Mouse (Mus musculus): ENCODE data around the gene Rbfox1. TPM values are rescaled to one million over a fixed set of nuclear protein-coding genes. Genes with fewer than 3 reads are reported as not detected.

The Rbfox1 gene
- total RNA-seq, 2 experiments from 2014 or later, result 54.9 to 55.6 TPM

DNA sequence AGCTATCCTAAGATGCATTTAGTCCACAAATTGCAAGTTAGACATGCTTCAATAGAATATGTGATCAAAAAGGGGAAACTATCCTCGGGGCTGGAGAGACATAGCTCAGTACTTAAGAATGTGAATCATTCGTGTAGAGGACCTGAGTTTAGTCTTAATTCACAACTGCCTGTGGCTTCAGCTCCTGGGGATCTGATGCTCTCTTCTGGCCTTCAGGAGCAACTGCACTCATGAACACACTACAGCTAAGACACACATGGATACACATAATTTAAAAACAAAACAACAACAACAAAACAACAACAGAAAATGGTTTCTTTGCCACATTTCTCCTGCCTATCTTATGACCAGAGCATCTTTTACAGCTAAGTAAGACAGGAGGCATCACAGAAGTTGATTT is 448.1 kb downstream of the Rbfox1 start:
- intact Hi-C loops (cut with DNase I), result no loop called here
- no peak for DNase-seq

DNA sequence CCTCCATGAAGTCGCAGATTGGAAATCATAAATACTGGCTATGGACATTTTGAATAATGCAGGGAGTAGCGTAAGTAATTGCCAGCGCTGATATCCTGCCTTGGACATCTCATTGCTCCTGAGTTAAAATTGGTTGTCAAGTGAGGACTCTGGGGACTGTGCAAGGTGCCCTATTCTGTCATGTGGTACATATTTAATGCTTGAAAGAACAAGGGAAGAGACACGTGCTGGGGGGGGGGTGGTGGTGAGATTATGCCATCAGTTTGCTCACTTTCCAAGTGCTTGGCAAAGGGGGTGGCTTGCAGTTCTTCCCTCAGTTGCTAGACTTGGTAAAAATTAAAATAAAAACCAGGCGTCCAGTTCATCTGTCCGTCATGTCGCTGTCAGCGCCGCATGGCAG is 462.9 kb downstream of the Rbfox1 start:
- DNase-seq, result no peak
- intact Hi-C loops (cut with DNase I), result no loop called here

DNA sequence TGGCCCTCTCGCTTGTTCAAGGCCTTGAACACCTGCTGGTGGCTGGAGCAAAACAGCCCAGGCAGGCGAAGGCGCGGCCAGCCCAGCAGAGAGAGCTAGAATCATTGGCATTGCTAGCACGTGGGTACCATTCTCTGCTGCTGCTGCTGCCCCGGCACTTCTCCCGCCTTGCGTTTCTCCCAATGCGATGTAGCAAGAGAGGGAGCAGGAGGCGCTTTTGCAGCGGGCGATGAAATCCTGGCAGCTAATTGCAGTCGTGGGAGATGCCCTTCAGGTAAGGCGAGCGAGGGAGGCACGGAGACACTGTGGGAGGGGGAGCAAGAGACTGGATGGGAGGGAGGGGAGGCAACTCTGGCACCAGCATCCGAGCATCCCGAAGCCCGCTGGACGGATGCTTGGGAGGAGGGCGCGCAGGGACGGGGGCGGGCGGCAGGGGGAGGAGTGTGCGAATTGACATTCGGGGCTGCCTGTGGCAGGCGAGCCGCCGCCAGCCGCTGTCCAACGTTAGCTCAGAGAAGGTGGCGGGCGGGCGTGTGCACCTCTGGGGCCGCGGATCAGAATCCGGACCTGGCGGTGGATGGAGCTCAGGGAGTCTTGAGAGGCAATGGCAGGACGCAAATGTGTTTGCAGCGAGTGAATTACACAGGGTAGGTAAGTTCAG is 463.6 kb downstream of the Rbfox1 start:
- DNase-seq, result no peak

DNA sequence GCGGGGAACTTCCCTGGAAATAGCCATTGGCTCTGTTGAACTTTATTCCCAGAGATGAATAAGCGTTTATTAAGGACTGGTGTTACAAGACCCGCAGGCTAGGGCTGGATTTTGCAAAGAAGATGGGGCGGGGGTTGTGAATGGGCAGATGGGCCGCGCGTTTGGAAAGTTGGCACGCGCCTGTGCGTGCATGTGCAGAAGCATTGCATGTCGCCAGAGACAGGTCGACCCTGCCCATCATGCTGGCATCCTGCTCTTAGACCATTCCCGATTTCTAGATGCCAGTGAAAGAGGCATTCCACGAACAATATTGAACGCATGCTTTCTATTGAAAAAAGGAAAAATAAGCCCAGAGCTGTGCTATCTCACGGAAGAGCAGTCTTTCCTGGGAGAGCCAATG is 464.2 kb downstream of the Rbfox1 start:
- DNase-seq, result no peak
- intact Hi-C loops (cut with DNase I), result no loop called here

More for the DNA sequence above, 463.6 kb downstream of the Rbfox1 start:
- intact Hi-C loops (cut with DNase I), result no loop called here

DNA sequence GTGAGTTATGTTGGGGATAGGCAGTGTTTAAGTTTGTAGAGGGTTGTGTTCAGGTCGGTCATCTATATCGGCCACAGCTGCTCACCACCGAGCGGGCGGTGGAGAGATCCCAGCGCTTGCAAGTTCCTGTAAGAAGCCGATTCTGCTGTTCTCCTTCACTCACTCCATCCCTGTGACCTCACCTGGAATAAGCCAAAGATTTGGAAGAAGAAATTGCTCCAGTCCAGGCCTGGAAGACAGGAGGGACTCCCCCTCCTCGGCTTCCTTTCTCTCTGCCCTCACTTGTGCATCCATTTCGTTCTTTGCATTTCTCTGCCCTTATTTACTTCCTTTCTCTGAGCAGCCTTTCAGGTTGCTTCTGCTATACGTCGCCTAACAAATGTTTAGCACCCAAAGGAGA is 465.1 kb downstream of the Rbfox1 start:
- no peak for DNase-seq
- intact Hi-C loops (cut with DNase I), result no loop called here

DNA sequence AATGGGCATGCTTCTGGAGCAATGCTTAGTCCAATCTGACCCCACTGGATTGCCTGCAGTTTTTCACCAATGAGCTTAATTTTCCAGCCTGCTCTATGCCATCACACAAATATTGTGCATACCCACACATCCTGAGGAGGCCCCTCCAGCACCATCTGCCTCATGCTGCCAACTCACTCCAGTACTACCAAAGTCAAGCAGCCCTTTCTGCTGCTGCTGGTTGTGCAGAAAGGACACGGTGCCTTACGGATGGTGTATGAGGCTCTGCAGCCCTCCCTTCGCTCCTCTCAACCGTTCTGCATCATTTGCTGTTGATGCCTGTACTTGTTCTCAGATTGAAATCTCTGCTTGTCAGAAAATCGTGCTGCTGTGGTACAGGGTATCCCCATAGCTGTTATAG is 468.0 kb downstream of the Rbfox1 start:
- intact Hi-C loops (cut with DNase I), result no loop called here
- no peak for DNase-seq

DNA sequence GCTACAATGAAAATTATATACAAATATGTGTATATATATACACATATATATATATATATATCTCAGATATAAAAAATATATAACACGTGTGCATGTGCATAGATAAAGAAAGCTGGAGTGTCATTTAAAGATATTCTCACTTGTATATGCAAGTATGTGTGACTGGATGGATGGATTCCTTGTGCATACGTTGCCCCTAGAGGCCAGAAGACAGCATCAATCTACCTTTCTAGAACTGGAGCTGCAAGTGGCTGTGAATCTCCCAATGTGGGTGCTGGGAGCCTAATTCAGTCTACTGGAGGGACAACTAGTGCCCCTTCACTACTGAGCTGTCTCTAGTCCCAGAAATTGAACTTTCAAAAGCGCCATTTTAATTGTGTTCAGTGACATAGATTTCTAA is 471.8 kb downstream of the Rbfox1 start:
- DNase-seq, result no peak
- intact Hi-C loops (cut with DNase I), result no loop called here

DNA sequence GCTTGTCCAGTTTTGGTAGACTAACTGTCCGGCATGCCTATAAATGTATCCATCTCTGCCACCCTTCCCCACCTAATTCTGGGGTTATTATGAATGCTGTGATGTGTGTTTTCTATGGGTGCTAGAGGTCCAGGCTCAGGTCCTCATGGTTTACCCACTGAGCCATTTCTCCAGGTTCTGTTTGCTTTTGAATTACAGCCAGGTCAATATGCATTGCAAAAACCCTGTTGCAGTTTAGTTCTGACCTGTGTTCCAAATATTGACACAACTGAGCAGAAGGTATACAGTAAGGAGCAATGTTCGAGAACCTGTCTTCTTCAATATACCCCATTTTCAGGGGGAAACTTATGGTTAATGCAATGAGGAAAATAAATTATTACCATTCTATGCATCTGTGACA is 480.6 kb downstream of the Rbfox1 start:
- DNase-seq, result no peak

DNA sequence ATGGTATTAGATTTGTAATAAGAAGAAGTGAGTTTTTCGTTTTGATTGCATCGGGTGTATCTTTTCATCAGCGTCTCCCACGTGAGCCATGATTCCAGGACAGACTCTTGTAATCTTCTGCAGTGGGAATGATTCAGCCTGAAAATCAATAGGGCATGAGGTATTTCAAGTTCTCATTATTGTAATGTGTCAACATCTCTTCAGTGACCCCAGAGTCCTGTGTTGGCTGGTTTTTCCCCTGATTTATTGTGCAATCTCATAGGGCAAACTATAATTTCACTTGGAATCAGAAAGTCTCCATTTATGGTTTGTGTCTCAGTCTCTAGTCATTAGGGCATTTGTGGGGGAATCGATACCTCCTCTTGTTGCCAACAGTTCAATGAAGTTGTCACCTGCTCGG is 481.5 kb downstream of the Rbfox1 start:
- intact Hi-C loops (cut with DNase I), result no loop called here

More for the DNA sequence above, 480.6 kb downstream of the Rbfox1 start:
- intact Hi-C loops (cut with DNase I), result no loop called here

DNA sequence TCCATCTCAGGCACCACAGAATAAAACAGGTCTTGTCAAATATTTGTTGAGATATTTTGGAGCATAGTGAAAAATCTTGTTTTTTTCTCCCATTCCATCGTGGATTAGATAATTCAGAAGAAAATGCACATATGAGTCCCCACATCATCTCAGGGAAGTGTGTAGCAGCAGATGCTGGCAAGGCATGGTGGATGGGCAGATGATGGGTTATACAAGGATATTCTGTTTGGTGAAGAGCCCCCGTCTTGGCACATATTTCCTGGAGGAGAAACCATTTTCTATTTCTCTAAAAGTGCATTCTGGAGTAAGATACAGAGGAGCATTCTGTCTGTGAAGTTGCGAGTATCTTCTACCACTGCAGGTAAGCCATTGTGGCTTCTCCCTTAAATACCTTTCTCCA is 495.8 kb downstream of the Rbfox1 start:
- intact Hi-C loops (cut with DNase I), result no loop called here
- DNase-seq, result no peak

More for the DNA sequence above, 481.5 kb downstream of the Rbfox1 start:
- no peak for DNase-seq

DNA sequence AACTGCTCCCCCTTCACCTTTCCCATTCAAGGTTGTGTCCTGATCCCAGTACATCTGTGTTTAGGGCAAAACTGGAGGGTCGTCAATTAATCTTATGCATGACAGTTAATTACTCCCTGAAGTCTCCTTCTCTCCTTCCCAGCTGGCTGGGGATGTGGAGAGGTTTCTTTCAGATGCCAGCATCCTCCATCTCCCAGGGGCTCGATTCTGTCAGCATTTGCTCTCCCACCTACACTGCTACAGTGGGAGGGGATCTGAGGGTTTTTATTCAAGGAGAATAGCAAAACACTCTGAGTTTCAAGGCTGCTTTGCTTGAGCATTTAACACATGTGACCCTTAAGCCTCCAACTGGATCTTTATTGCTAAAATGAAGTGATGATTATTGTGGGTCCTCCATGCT is 496.4 kb downstream of the Rbfox1 start:
- intact Hi-C loops (cut with DNase I), result no loop called here

DNA sequence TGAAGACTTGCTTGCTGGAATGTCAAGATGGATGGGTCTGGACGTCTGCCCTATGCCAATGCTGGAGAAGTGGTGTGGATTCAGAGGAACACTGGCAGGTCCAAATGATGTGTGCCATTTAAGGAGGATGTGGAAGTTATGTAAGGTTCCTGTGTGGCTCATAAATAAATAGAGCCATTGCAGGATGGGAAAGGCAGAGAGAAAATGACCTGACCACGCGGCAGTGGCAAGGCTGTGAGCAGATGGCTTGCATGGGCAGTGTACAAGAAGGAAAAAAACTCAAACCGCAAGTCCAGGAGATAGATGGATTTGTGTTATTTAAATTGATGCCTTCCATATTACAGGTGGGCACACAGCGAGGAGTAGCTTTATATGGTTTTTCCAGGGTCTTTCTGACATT is 497.6 kb downstream of the Rbfox1 start:
- intact Hi-C loops (cut with DNase I), result no loop called here

More for the DNA sequence above, 496.4 kb downstream of the Rbfox1 start:
- DNase-seq, result no peak

DNA sequence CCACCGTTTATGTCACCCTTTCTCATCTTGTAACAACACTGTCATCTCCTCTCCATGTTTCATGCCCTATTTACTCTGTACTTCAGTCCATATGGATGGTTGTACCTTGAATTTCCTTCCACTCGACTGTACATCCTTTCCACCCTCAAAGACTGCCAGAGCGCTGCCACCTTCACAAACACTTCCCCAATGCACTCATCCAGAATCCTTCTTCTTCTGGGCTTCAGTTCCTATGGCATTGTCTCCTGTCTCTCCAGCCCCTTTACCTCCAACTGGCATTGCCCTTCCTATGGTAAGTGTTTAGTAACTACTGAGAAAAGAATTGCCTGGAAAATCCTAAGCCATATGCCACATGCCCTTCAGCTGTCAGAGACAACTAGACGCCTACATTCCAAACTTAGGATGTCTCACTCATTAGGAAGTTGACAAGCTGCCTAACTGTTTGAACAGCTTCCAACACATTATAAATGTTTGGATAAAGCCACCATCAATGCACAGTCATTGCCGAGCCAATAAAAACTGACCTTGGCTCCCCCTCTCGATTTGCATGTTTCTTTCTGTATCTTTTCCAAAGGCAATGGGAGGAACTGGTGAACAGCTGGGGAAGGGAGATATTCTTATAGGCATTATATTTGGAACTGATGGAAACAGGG is 505.2 kb downstream of the Rbfox1 start:
- intact Hi-C loops (cut with DNase I), result no loop called here
- DNase-seq, result no peak

More for the DNA sequence above, 497.6 kb downstream of the Rbfox1 start:
- DNase-seq, result no peak

DNA sequence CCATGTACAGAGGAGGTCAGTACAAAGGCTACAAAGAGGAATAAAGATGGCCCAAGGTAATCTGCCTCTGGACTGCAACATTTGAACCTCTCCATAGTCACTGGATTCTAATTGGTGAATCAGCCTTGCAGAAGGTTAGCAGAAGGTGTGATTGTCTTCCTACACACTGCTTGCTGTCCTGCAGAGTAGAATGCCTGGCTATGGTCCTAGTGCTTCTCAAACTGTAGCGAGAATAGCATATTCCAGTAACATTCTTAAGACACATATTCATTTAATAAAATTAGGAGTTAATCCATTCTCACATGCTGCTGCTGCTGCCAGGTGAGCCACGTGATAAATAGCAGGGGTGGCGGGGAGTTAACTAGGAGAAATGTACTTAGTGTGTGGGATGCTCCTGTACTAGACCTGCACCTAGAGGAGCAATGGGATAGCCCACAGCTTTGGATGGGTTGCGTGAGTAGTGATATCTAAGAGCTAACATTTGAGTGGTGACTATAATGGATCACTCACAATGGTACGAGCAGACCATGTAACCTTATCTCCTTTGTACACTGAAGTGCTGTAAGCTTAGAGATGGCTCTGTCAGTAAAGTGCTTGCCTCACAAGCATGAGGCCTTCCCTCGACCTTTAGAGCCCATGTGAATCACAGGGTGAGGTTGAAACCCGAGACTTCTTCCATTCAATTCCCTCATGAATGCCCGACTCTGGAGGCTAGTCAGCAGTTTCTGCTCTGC is 511.7 kb downstream of the Rbfox1 start:
- no peak for DNase-seq
- intact Hi-C loops (cut with DNase I), result no loop called here

DNA sequence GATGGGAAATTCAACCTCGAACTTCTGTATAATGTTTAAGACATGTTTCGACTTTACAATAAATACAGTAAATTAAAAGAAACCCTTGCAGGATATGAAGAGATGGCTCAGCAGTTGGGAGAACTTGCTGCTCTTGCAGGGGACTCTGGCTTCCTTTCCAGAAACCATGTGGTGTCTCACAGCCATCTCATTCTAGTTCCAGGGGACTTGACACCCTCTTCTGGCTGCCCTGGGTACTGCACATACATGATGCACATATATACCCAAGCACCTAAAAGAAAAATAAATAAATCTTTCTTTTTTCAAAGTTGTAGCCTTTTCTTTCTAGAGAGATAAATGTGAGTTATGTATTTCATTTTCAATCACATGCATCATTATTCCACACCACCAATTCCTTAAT is 512.5 kb downstream of the Rbfox1 start:
- intact Hi-C loops (cut with DNase I), result no loop called here
- DNase-seq, result no peak

DNA sequence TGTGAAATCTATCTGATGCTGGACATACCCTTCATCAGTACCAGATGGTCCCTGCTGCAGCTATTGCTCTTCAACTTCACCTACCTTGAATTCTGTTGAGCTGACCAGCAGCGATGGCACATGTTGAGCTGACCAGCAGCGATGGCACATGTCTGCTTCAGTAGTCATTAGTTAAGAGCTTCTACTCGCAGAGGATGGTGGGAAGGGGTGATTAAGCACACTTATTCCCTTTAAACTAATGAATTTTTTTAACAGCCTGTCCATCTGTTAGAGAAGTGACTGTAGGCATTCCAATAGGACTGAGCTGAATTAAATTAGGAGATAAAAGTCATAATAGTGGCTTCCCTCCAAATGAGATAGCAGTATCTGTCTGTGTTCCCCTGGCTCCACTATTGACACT is 517.7 kb downstream of the Rbfox1 start:
- DNase-seq, result no peak
- intact Hi-C loops (cut with DNase I), result no loop called here

DNA sequence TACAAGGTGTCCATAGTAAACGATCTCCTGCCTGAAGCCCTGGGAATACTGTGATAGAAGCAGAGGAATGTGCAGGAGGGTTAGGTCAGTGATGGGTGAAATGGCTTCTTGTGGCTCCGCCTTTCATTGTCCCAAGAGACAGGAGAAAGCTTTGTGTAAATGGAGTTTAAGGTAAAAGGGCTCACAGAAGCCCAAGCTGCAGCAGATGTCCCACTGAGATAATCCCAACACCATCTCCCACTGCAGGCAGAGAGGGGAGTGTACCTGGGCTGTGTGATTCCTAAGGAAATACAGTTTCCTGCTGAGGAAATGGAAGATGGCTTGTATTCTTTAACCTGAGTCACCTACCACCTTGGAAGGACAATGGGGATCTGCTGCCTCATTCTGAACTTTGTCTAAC is 529.7 kb downstream of the Rbfox1 start:
- intact Hi-C loops (cut with DNase I), result no loop called here
- no peak for DNase-seq

DNA sequence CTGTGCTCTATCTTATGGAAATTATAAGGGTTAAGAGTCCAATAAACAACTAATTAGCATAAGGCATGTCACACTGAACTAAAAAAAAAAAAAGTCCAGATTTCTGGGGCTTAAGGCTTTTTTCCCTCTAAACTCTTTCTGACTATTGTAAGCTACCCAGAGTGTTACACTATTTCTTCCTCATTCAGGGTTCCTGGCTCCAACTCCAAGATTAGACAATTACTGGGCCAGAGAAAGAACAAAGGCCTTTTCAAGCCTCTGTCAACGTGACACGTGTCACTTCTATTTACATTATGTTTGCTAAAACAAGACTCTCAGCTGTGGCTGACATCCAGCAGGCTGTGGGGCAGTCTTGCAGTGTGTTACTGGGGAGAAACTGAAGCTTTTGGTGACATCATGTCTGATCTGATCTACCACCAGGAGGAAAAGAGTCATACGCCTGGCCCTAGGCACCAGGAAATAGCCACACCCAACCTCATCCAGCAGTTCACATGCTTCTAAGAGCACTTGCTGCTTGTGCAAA is 536.5 kb downstream of the Rbfox1 start:
- no peak for DNase-seq
- intact Hi-C loops (cut with DNase I), result no loop called here

DNA sequence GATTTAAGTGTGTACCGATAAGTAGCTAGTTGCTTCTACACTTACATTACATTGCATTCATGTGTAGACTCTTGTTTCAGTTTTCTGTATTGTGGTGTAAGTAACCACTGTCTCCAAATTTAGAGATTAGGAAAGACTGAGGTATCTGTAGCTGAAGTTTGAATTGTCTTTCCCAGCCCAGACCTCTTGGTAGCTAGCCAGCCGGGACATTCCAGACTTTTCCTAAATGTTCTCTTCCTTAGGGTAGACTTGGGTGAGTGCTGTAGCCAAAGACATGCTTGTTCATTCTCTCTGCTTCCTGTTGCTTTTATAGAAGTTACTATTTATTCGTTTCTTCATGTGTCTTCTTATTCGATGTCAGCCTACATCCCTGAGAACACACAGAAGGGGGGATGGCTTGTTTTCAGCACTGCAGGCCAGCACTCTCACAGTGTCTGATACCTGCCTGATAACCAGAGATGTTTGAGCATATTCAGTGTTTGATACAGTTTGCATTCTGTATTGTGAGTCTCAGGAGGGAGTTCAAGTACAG is 538.8 kb downstream of the Rbfox1 start:
- intact Hi-C loops (cut with DNase I), result no loop called here
- DNase-seq, result no peak

DNA sequence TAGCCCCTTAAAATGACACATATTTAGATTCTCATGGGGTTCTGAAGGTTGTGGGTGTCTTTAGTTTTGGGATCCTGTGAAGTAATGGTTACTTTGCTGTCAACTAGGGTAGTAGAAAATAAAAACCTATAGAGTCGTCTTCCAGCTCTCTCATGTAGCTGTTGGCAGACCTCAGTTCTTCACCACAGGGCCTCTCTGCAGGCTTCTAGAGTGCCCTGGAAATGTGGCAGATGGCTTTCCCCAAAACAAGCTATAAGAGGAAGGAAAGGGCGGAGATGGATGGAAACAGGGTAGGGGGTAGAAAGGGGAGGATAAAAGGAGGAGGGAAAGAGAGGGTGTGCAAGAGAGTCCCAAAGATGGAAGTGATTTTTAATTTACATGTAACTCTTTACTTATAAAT is 539.6 kb downstream of the Rbfox1 start:
- no peak for DNase-seq
- intact Hi-C loops (cut with DNase I), result no loop called here
